Mouse (Mus musculus): ENCODE data around the gene Neurod6. TPM values are rescaled to one million over a fixed set of nuclear protein-coding genes. Genes with fewer than 3 reads are reported as not detected.

Gene Neurod6
- polyA plus RNA-seq, 1 experiment from 2014 or later, result not detected

Other genes with a start within 250 kb of the Neurod6 start
- 3.1 and 3.4 TPM in 2 replicates for gene Adcyap1r1, start 229.3 kb downstream of the Neurod6 start, polyA plus RNA-seq (2015; fragmentation: Nextera tagmentation; extraction: Ambion mirVana)
- 0.05 and 0.12 TPM in 2 replicates for gene Itprid1, start 155.6 kb upstream of the Neurod6 start, polyA plus RNA-seq (2015; fragmentation: Nextera tagmentation; extraction: Ambion mirVana)